Mouse (Mus musculus): Measurements from ENCODE around the gene Enpep.

- TF ChIP-seq POLR2A (IDR thresholded peaks at IDR 0.05; ENCODE audit: low read depth, low read length) (no peak), CTCF (conservative IDR thresholded peaks at IDR 0.05; ENCODE audit: insufficient read depth, insufficient read length, low read depth, low read length) (no peak)
Observed at GRCm38 (mm10) chr3:129220086-129220670, 112.3 kb downstream of the Enpep start.

Measured in kidney, adult 2 months (tissue).